Mouse (Mus musculus) CD4-positive helper T cell, adult 2 months (primary cell): ENCODE results near the gene Bclaf3.
A peak's percentile ranks its signal among the peaks of the same experiment; 100 is the strongest.
"Not testable (repeated sequence)": the region's sequence is repeated elsewhere in the genome, so short reads cannot be mapped to it uniquely, and the experiment has no call there.

Experiments used
- DNase-seq: peaks from one replicate; pipeline ENCODE4 v3.0.0-alpha.2; 2012; ENCODE audit warnings: low read depth, missing footprints, low spot score

The Bclaf3 gene

GRCm38 (mm10) chrX:159526388-159526787 is at the start of gene Bclaf3:
Bclaf3 (plus strand) TSS chrX:159526688.
- DNase-seq: no peak

GRCm38 (mm10) chrX:159478243-159478940 is 48.1 kb upstream of the Bclaf3 start:
- not testable (repeated sequence) for DNase-seq

GRCm38 (mm10) chrX:159484247-159484646 is 42.2 kb upstream of the Bclaf3 start:
- peak; percentile 6 for DNase-seq

- no peak for DNase-seq
These were observed 23.3 kb upstream of the Bclaf3 start for GRCm38 (mm10) chrX:159503181-159503580.

- no peak for DNase-seq
These were observed 18.0 kb upstream of the Bclaf3 start for GRCm38 (mm10) chrX:159508331-159509036.

GRCm38 (mm10) chrX:159509042-159509441 is 17.4 kb upstream of the Bclaf3 start:
- no peak for DNase-seq

- peak; percentile 30 for DNase-seq
These were observed 16.4 kb upstream of the Bclaf3 start for GRCm38 (mm10) chrX:159509847-159510715.

GRCm38 (mm10) chrX:159510716-159511051 is 15.8 kb upstream of the Bclaf3 start:
- no peak for DNase-seq

GRCm38 (mm10) chrX:159515599-159515998 is 10.9 kb upstream of the Bclaf3 start:
- no peak for DNase-seq

- no peak for DNase-seq
These were observed 4.7 kb upstream of the Bclaf3 start for GRCm38 (mm10) chrX:159521780-159522179.

GRCm38 (mm10) chrX:159522651-159523050 is 3.8 kb upstream of the Bclaf3 start:
- no peak for DNase-seq

GRCm38 (mm10) chrX:159532427-159532810 is 5.9 kb downstream of the Bclaf3 start:
- peak; percentile 96 for DNase-seq

- no peak for DNase-seq
These were observed 6.4 kb downstream of the Bclaf3 start for GRCm38 (mm10) chrX:159532811-159533462.

- no peak for DNase-seq
These were observed 15.4 kb downstream of the Bclaf3 start for GRCm38 (mm10) chrX:159541936-159542335.

- DNase-seq: peak; percentile 9
These were observed 20.6 kb downstream of the Bclaf3 start for GRCm38 (mm10) chrX:159547093-159547492.

- DNase-seq: not testable (repeated sequence)
These were observed 58.2 kb downstream of the Bclaf3 start for GRCm38 (mm10) chrX:159584738-159585137.

GRCm38 (mm10) chrX:159591633-159592032 is 65.1 kb downstream of the Bclaf3 start:
- DNase-seq: no peak

GRCm38 (mm10) chrX:159597502-159597901 is 71.0 kb downstream of the Bclaf3 start:
- no peak for DNase-seq

GRCm38 (mm10) chrX:159604832-159605231 is 78.3 kb downstream of the Bclaf3 start:
- DNase-seq: no peak

- peak; percentile 73 for DNase-seq
These were observed 80.4 kb downstream of the Bclaf3 start for GRCm38 (mm10) chrX:159606936-159607335.

- DNase-seq: peak; percentile 59
These were observed 99.9 kb downstream of the Bclaf3 start for GRCm38 (mm10) chrX:159626208-159626906.
